Mouse (Mus musculus) midbrain, postnatal 0 days (tissue): ENCODE data around the gene Rpl29. TPM values are rescaled to one million over a fixed set of nuclear protein-coding genes. Genes with fewer than 3 reads are reported as not detected.
A peak's percentile ranks its signal among the peaks of the same experiment; 100 is the strongest.

Source experiments
- ATAC-seq: fragments of 200-750 bp; cut with Nextera tagmentation; 2 replicates; pipeline ENCODE4 v1.8.0; 2017; ENCODE audit warnings: moderate number of reproducible peaks, mild to moderate bottlenecking, moderate TSS enrichment, moderate library complexity; ENCODE audit not compliant: low FRiP score
- DNase-seq: peaks from one replicate; pipeline ENCODE4 v3.0.0-alpha.2; 2015; ENCODE audit warnings: low spot score
- H3K27ac ChIP-seq: fragments of 300-500 bp; sonication (generic); 2 replicates; pipeline ENCODE4 v1.5.1; 2014; ENCODE audit warnings: low read depth, mild to moderate bottlenecking, low read length, mixed read lengths
- H3K27me3 ChIP-seq: fragments of 300-500 bp; sonication (generic); 2 replicates; pipeline ENCODE4 v1.6.1; 2014; ENCODE audit warnings: low read length, control low read depth, mixed read lengths; ENCODE audit not compliant: insufficient read depth
- H3K36me3 ChIP-seq: fragments of 300-500 bp; sonication (generic); 2 replicates; pipeline ENCODE4 v1.6.1; 2014; ENCODE audit warnings: low read length, control low read depth, mixed read lengths; ENCODE audit not compliant: insufficient read depth
- H3K4me1 ChIP-seq: fragments of 300-500 bp; sonication (generic); 2 replicates; pipeline ENCODE4 v1.6.1; 2014; ENCODE audit warnings: mild to moderate bottlenecking, control low read depth, antibody characterized with exemption, low read length, mixed read lengths; ENCODE audit not compliant: insufficient read depth
- H3K4me2 ChIP-seq: fragments of 300-500 bp; sonication (generic); 2 replicates; pipeline ENCODE4 v1.6.1; 2014; ENCODE audit warnings: low read depth, mild to moderate bottlenecking, low read length, mixed read lengths; ENCODE audit not compliant: poor library complexity, severe bottlenecking
- H3K4me3 ChIP-seq: fragments of 300-500 bp; sonication (generic); 2 replicates; pipeline ENCODE4 v1.5.1; 2014; ENCODE audit warnings: low read depth, mild to moderate bottlenecking, low read length, moderate library complexity
- H3K9ac ChIP-seq: fragments of 300-500 bp; sonication (generic); replicated peaks from 2 replicates; pipeline ENCODE4 v1.6.1; 2014; ENCODE audit warnings: mild to moderate bottlenecking, low read length, moderate library complexity, mixed read lengths; ENCODE audit not compliant: poor library complexity, severe bottlenecking
- H3K9me3 ChIP-seq: fragments of 300-500 bp; sonication (generic); 2 replicates; pipeline ENCODE4 v1.6.1; 2016; ENCODE audit warnings: low read length, control low read depth
- CTCF ChIP-seq: IDR thresholded peaks from 2 replicates; pipeline ENCODE4 v1.5.1; 2016; ENCODE audit warnings: antibody characterized with exemption, mild to moderate bottlenecking
- WGBS: fragments of 180-500 bp; shearing (Covaris S2); extraction: QIAGEN DNeasy Blood & Tissue Kit; methylation state at CpG from one replicate; pipeline ENCODE4 v1.1.7; 2014; 5-methylcytosine and 5-hydroxymethylcytosine counted together
- polyA plus RNA-seq: library from polyadenylated mRNA; unstranded; fragments of >200 nt; fragmentation: Nextera tagmentation; extraction: Ambion mirVana; gene quantifications from 2 replicates; pipeline ENCODE4 v1.2.1, GENCODE M21; 2015
- total RNA-seq: library from RNA; depleted of rRNA; stranded (reverse); fragments of >200 nt; gene quantifications from 2 replicates; pipeline ENCODE4 v1.2.3, GENCODE M21; 2014

Gene Rpl29
- total and polyA plus RNA-seq, 2 experiments from 2014 or later, result 645 to 936 TPM

GRCm38 (mm10) chr9:106428719-106429220, 484 bp upstream of the Rpl29 start:
- Histone ChIP-seq H3K9me3 (no peaks in the 10 kb centered on the region), H3K4me3 (peak overlapping the region; percentile 64), H3K27ac (peak overlapping the region; percentile 95), H3K4me2 (peak overlapping the region; percentile 68), H3K4me1 (no peaks in the 10 kb centered on the region), H3K9ac (peak overlapping the region; percentile 59), H3K27me3 (no peaks in the 10 kb centered on the region), H3K36me3 (peaks cover 20% of the 10 kb centered on the region)
- ATAC-seq, result peak; percentile 72
- 5% methylated on average over 11 of the region's 11 CpGs for WGBS
- TF ChIP-seq CTCF, result peak; percentile 32
- DNase-seq, result peak; percentile 54

GRCm38 (mm10) chr9:106430015-106430264, 686 bp downstream of the Rpl29 start:
- WGBS, result 1% methylated on average over 4 of the region's 4 CpGs
- Histone ChIP-seq H3K27ac (peak overlapping the region; percentile 95), H3K4me3 (peak overlapping the region; percentile 64), H3K36me3 (peaks cover 23% of the 10 kb centered on the region), H3K27me3 (no peaks in the 10 kb centered on the region), H3K4me2 (peak overlapping the region; percentile 84), H3K9ac (peak overlapping the region; percentile 93), H3K9me3 (no peaks in the 10 kb centered on the region), H3K4me1 (no peaks in the 10 kb centered on the region)
- DNase-seq, result no peak
- no peak for TF ChIP-seq CTCF
- no peak for ATAC-seq

- ATAC-seq (no peak), DNase-seq (no peak)
- Histone ChIP-seq H3K27me3 (no peaks in the 10 kb centered on the region), H3K4me2 (no peak overlapping the region), H3K9me3 (no peaks in the 10 kb centered on the region), H3K4me1 (peaks cover 4% of the 10 kb centered on the region; the same call in 1 of the 2 replicates), H3K9ac (no peak overlapping the region), H3K27ac (no peak overlapping the region), H3K36me3 (peaks cover 29% of the 10 kb centered on the region), H3K4me3 (no peak overlapping the region)
- WGBS, result 72% methylated on average over 7 of the region's 7 CpGs
- TF ChIP-seq CTCF, result no peak
Measured at GRCm38 (mm10) chr9:106433389-106433788, 4.1 kb downstream of the Rpl29 start.

GRCm38 (mm10) chr9:106436566-106436965, 7.3 kb downstream of the Rpl29 start:
- H3K9ac ChIP-seq, result 0 out of 2 replicates have a peak overlapping the region, but pooled peaks have one; percentile 13
- DNase-seq (no peak), ATAC-seq (no peak)
- H3K27me3 ChIP-seq, result no peaks in the 10 kb centered on the region
- no peak overlapping the region for H3K4me2 ChIP-seq
- no peaks in the 10 kb centered on the region for H3K9me3 ChIP-seq
- peaks cover 35% of the 10 kb centered on the region for H3K36me3 ChIP-seq
- no peak overlapping the region for H3K27ac ChIP-seq
- 87% methylated on average over 9 of the region's 9 CpGs for WGBS
- peaks cover 4% of the 10 kb centered on the region; the same call in 1 of the 2 replicates for H3K4me1 ChIP-seq
- no peak overlapping the region for H3K4me3 ChIP-seq
- TF ChIP-seq CTCF, result no peak

- peaks cover 8% of the 10 kb centered on the region for H3K36me3 ChIP-seq
- H3K9ac ChIP-seq, result no peak overlapping the region
- DNase-seq (no peak), ATAC-seq (no peak)
- no peak overlapping the region for H3K4me3 ChIP-seq
- 74% methylated on average over 5 of the region's 5 CpGs for WGBS
- H3K9me3 ChIP-seq, result no peaks in the 10 kb centered on the region
- no peaks in the 10 kb centered on the region for H3K27me3 ChIP-seq
- TF ChIP-seq CTCF, result peak; percentile 56
- no peak overlapping the region for H3K27ac ChIP-seq
- no peak overlapping the region for H3K4me2 ChIP-seq
- peaks cover 7% of the 10 kb centered on the region for H3K4me1 ChIP-seq
Measured at GRCm38 (mm10) chr9:106442680-106443079, 13.4 kb downstream of the Rpl29 start.

DNA sequence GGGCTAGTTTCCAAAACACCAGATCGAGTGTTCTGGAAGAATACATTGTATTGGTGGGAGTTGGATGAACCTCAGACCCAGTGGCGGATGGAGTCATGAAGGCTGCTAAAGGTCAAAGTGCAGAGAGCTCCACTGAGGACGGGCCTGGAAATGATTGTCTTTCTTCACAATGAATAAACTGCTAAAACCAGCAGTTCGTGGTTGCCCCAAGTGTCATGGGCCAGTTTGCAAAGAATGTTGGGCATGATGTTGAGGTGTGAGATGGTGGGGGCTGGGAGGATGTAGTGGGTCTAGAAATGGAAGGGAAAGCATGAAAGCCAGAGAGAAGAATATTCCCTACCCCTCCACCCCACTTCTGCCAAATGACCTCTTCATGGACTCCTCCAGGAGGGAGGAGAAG, 15.6 kb downstream of the Rpl29 start:
- no peak overlapping the region for H3K27ac ChIP-seq
- H3K4me3 ChIP-seq, result no peak overlapping the region
- no peak for TF ChIP-seq CTCF
- peaks cover 6% of the 10 kb centered on the region for H3K36me3 ChIP-seq
- no peaks in the 10 kb centered on the region for H3K27me3 ChIP-seq
- no peaks in the 10 kb centered on the region for H3K9me3 ChIP-seq
- H3K4me1 ChIP-seq, result peaks cover 12% of the 10 kb centered on the region
- ATAC-seq (no peak), DNase-seq (no peak)
- H3K9ac ChIP-seq, result 0 out of 2 replicates have a peak overlapping the region, but pooled peaks have one; percentile 8
- 76% methylated on average over 4 of the region's 4 CpGs for WGBS
- H3K4me2 ChIP-seq, result no peak overlapping the region
